Mouse (Mus musculus): ENCODE results near the gene Grn. TPM values are rescaled to one million over a fixed set of nuclear protein-coding genes. Genes with fewer than 3 reads are reported as not detected.

Grn gene
- total and polyA plus RNA-seq, 3 experiments, result 63.7 to 453 (median 106) TPM

- H3K27ac ChIP-seq (ENCODE audit: insufficient read depth, low read depth), result no peak overlapping the region
- DNase-seq (ENCODE audit: extremely low read depth), result no peak
- no peak overlapping the region for H3K4me3 ChIP-seq (replicated peaks in 1 of 3; ENCODE audit: low read depth in 2 of 3, low read length in 2 of 3, poor library complexity in 1 of 3)
- dilution Hi-C loops (cut with MboI; ENCODE audit: extremely low pct_ligation_motif_present, extremely low pct_unique_long_range_greater_than_20kb, low sequenced_read_pairs) (loop anchor here (25.0 kb wide), 1 partner anchor 109 kb away; the partner anchor contains the start of gene Ubtf), in situ Hi-C loops (cut with MboI; ENCODE audit: low pct_ligation_motif_present, low pct_unique_long_range_greater_than_20kb, low sequenced_read_pairs) (no loop called here)
- H3K36me3 ChIP-seq (replicated peaks in 1 of 2; ENCODE audit: control insufficient read depth in 1 of 2, insufficient read depth in 1 of 2, low read length in 1 of 2), result peaks cover 0 to 4% of the 10 kb centered on the region in 2 experiments
- no peak overlapping the region for H3K4me2 ChIP-seq (ENCODE audit: insufficient read depth, low read depth, poor library complexity, severe bottlenecking)
- H3K9me3 ChIP-seq (replicated peaks; ENCODE audit: low read length), result peaks cover 13% of the 10 kb centered on the region
- no peaks in the 10 kb centered on the region for H3K27me3 ChIP-seq (replicated peaks)
- TF ChIP-seq HCFC1 (IDR thresholded peaks at IDR 0.05; ENCODE audit: low read depth, low read length) (no peak), NELFE (IDR thresholded peaks at IDR 0.05; ENCODE audit: low read depth, low read length) (no peak), EP300 (IDR thresholded peaks at IDR 0.05; ENCODE audit: low read length) (no peak), MAFK (IDR thresholded peaks at IDR 0.05; ENCODE audit: insufficient replicate concordance, low read length) (no peak), KAT2A (IDR thresholded peaks at IDR 0.05; ENCODE audit: insufficient replicate concordance, low read length) (no peak), MYC (IDR thresholded peaks at IDR 0.05; ENCODE audit: low read depth, low read length) (no peak), MAZ (IDR thresholded peaks at IDR 0.05; ENCODE audit: low read depth, low read length) (no peak), GABPA (IDR thresholded peaks at IDR 0.05; ENCODE audit: insufficient replicate concordance, low read depth, low read length) (no peak), MEF2A (IDR thresholded peaks at IDR 0.05; ENCODE audit: borderline replicate concordance, low read depth, low read length) (no peak), USF2 (conservative IDR thresholded peaks at IDR 0.05; ENCODE audit: low read depth, low read length) (no peak), CTCF (conservative IDR thresholded peaks at IDR 0.05 in 1 of 2, IDR thresholded peaks at IDR 0.05 in 1 of 2; ENCODE audit: low read depth in 2 of 2, low read length in 2 of 2) (no peak), ZKSCAN1 (IDR thresholded peaks at IDR 0.05; ENCODE audit: borderline replicate concordance, low read depth, low read length) (no peak), ELF1 (IDR thresholded peaks at IDR 0.05; ENCODE audit: low read depth, low read length) (no peak), TCF12 (IDR thresholded peaks at IDR 0.05; ENCODE audit: low read depth, low read length) (no peak), SMC3 (IDR thresholded peaks at IDR 0.05; ENCODE audit: low read depth, low read length) (no peak), USF1 (IDR thresholded peaks at IDR 0.05; ENCODE audit: low read depth, low read length) (no peak), RAD21 (IDR thresholded peaks at IDR 0.05; ENCODE audit: low read depth, low read length) (no peak), JUN (IDR thresholded peaks at IDR 0.05; ENCODE audit: insufficient read depth, low read depth, low read length) (no peak), ETS1 (conservative IDR thresholded peaks at IDR 0.05; ENCODE audit: low read depth, low read length) (no peak)
- no peak overlapping the region for H3K9ac ChIP-seq (ENCODE audit: insufficient read depth, low read depth)
- no peaks in the 10 kb centered on the region for H3K79me2 ChIP-seq (replicated peaks; ENCODE audit: control insufficient read depth, extremely low read depth, insufficient read depth, poor library complexity, severe bottlenecking)
- H3K4me1 ChIP-seq (ENCODE audit: control insufficient read depth in 1 of 2, insufficient read depth in 2 of 2), result peaks cover 0 to 10% of the 10 kb centered on the region in 2 experiments; a peak in 1 of 4 replicates
These were observed 8.6 kb upstream of the Grn start for GRCm38 (mm10) chr11:102421559-102421958.

- H3K9me3 ChIP-seq (replicated peaks; ENCODE audit: low read length), result peaks cover 10% of the 10 kb centered on the region
These were observed 5.4 kb upstream of the Grn start for GRCm38 (mm10) chr11:102424666-102425065.

More at GRCm38 (mm10) chr11:102424666-102425065, 5.4 kb upstream of the Grn start:
- Histone ChIP-seq H3K4me3 (replicated peaks in 1 of 3; ENCODE audit: low read depth in 2 of 3, low read length in 2 of 3, poor library complexity in 1 of 3) (no peak overlapping the region), H3K9ac (ENCODE audit: insufficient read depth, low read depth) (no peak overlapping the region), H3K4me2 (ENCODE audit: insufficient read depth, low read depth, poor library complexity, severe bottlenecking) (no peak overlapping the region), H3K4me1 (ENCODE audit: control insufficient read depth in 1 of 2, insufficient read depth in 2 of 2) (peaks cover 0 to 19% of the 10 kb centered on the region in 2 experiments; a peak in 2 of 4 replicates), H3K79me2 (replicated peaks; ENCODE audit: control insufficient read depth, extremely low read depth, insufficient read depth, poor library complexity, severe bottlenecking) (no peaks in the 10 kb centered on the region), H3K36me3 (replicated peaks in 1 of 2; ENCODE audit: control insufficient read depth in 1 of 2, insufficient read depth in 1 of 2, low read length in 1 of 2) (peaks cover 0 to 8% of the 10 kb centered on the region in 2 experiments), H3K27me3 (replicated peaks) (no peaks in the 10 kb centered on the region), H3K27ac (ENCODE audit: insufficient read depth, low read depth) (no peak overlapping the region)
- in situ Hi-C loops (cut with MboI; ENCODE audit: low pct_ligation_motif_present, low pct_unique_long_range_greater_than_20kb, low sequenced_read_pairs), result no loop called here
- dilution Hi-C loops (cut with MboI; ENCODE audit: extremely low pct_ligation_motif_present, extremely low pct_unique_long_range_greater_than_20kb, low sequenced_read_pairs), result loop anchor here (25.0 kb wide), 1 partner anchor 112 kb away; the partner anchor contains the start of gene Ubtf
- no peak for DNase-seq (ENCODE audit: extremely low read depth)
- TF ChIP-seq RAD21 (IDR thresholded peaks at IDR 0.05; ENCODE audit: low read depth, low read length), result no peak
- TF ChIP-seq UBTF (IDR thresholded peaks at IDR 0.05; ENCODE audit: low read depth, low read length), result no peak
- no peak for TF ChIP-seq MAZ (IDR thresholded peaks at IDR 0.05; ENCODE audit: low read depth, low read length)
- TF ChIP-seq RCOR1 (conservative IDR thresholded peaks at IDR 0.05; ENCODE audit: low read depth, low read length), result no peak
- no peak for TF ChIP-seq ZMIZ1 (IDR thresholded peaks at IDR 0.05; ENCODE audit: low read depth, low read length)
- TF ChIP-seq MXI1 (IDR thresholded peaks at IDR 0.05; ENCODE audit: low read depth, low read length), result no peak
- TF ChIP-seq HCFC1 (IDR thresholded peaks at IDR 0.05; ENCODE audit: low read depth, low read length), result no peak
- TF ChIP-seq GABPA (IDR thresholded peaks at IDR 0.05; ENCODE audit: insufficient replicate concordance, low read depth, low read length), result no peak
- TF ChIP-seq TCF12 (IDR thresholded peaks at IDR 0.05; ENCODE audit: low read depth, low read length), result no peak
- no peak for TF ChIP-seq SIN3A (IDR thresholded peaks at IDR 0.05; ENCODE audit: low read length)
- TF ChIP-seq SMC3 (IDR thresholded peaks at IDR 0.05; ENCODE audit: low read depth, low read length), result no peak
- TF ChIP-seq POLR2A (IDR thresholded peaks at IDR 0.05; ENCODE audit: low read depth, low read length), result no peak
- TF ChIP-seq CHD2 (IDR thresholded peaks at IDR 0.05; ENCODE audit: low read length), result no peak
- no peak for TF ChIP-seq PAX5 (IDR thresholded peaks at IDR 0.05; ENCODE audit: low read length)
- no peak for TF ChIP-seq CTCF (conservative IDR thresholded peaks at IDR 0.05 in 1 of 2, IDR thresholded peaks at IDR 0.05 in 1 of 2; ENCODE audit: low read depth in 2 of 2, low read length in 2 of 2)
- TF ChIP-seq EP300 (IDR thresholded peaks at IDR 0.05; ENCODE audit: low read length), result no peak
- no peak for TF ChIP-seq JUND (conservative IDR thresholded peaks at IDR 0.05; ENCODE audit: low read depth, low read length)

Data from CH12.LX (cell line).